Mouse (Mus musculus) hindbrain, embryonic 13.5 days (tissue): ENCODE results near the gene Nsun6. TPM values are rescaled to one million over a fixed set of nuclear protein-coding genes. Genes with fewer than 3 reads are reported as not detected.

Experiments
- ATAC-seq: fragments of 200-750 bp; cut with Nextera tagmentation; 2 replicates; pipeline ENCODE4 v1.8.0; 2017; ENCODE audit warnings: moderate TSS enrichment; ENCODE audit not compliant: low FRiP score
- H3K27ac ChIP-seq: fragments of 300-500 bp; sonication (generic); 2 replicates; pipeline ENCODE4 v1.5.1; 2015; ENCODE audit warnings: inconsistent platforms, mild to moderate bottlenecking, moderate library complexity
- H3K27me3 ChIP-seq: fragments of 300-500 bp; sonication (generic); 2 replicates; pipeline ENCODE4 v1.6.1; 2015; ENCODE audit warnings: mild to moderate bottlenecking, inconsistent platforms
- H3K36me3 ChIP-seq: fragments of 300-500 bp; sonication (generic); 2 replicates; pipeline ENCODE4 v1.6.1; 2015; ENCODE audit warnings: mild to moderate bottlenecking, inconsistent platforms
- H3K4me1 ChIP-seq: fragments of 300-500 bp; sonication (generic); replicated peaks from 2 replicates; pipeline ENCODE4 v1.6.1; 2015; ENCODE audit warnings: inconsistent platforms
- H3K4me2 ChIP-seq: fragments of 300-500 bp; sonication (generic); 2 replicates; pipeline ENCODE4 v1.6.1; 2015; ENCODE audit warnings: inconsistent platforms, mild to moderate bottlenecking, moderate library complexity
- H3K4me3 ChIP-seq: fragments of 300-500 bp; sonication (generic); 2 replicates; pipeline ENCODE4 v1.5.1; 2015; ENCODE audit warnings: mild to moderate bottlenecking, inconsistent platforms
- H3K9ac ChIP-seq: fragments of 300-500 bp; sonication (generic); 2 replicates; pipeline ENCODE4 v1.6.1; 2015; ENCODE audit warnings: mild to moderate bottlenecking, inconsistent platforms
- H3K9me3 ChIP-seq: fragments of 300-500 bp; sonication (generic); 2 replicates; pipeline ENCODE4 v1.6.1; 2016; ENCODE audit warnings: inconsistent platforms
- WGBS: fragments of 180-500 bp; shearing (Covaris S2); methylation state at CpG from one replicate; pipeline ENCODE4 v1.1.7; 2015; 5-methylcytosine and 5-hydroxymethylcytosine counted together
- polyA plus RNA-seq: library from polyadenylated mRNA; unstranded; fragments of >200 nt; fragmentation: Nextera tagmentation; extraction: Ambion mirVana; gene quantifications from 2 replicates; pipeline ENCODE4 v1.2.1, GENCODE M21; 2015

Nsun6 gene
- polyA plus RNA-seq, 1 experiment from 2014 or later = 18.3 TPM

GRCm38 (mm10) chr2:15054496-15054895 lies 373 bp downstream of the Nsun6 start:
- Histone ChIP-seq H3K4me3 (peak overlapping the region; percentile 83), H3K36me3 (no peaks in the 10 kb centered on the region), H3K9ac (peak overlapping the region; percentile 96), H3K9me3 (no peaks in the 10 kb centered on the region), H3K27me3 (no peaks in the 10 kb centered on the region), H3K4me1 (peaks cover 36% of the 10 kb centered on the region), H3K27ac (peak overlapping the region; percentile 98), H3K4me2 (peak overlapping the region; percentile 65)
- peak; percentile 43 for ATAC-seq
- WGBS = 22% methylated on average over 10 of the region's 10 CpGs

GRCm38 (mm10) chr2:15049117-15049873 lies 5.6 kb downstream of the Nsun6 start, which contains the start of gene Arl5b:
TSS of gene Arl5b (plus strand) at chr2:15049395.
- H3K9ac ChIP-seq = peak within 1 kb of the TSS; percentile 74
- 9% methylated on average over 20 of the region's 20 CpGs for WGBS

GRCm38 (mm10) chr2:15040326-15040725 lies 14.5 kb downstream of the Nsun6 start:
- H3K36me3 ChIP-seq = peaks cover 19% of the 10 kb centered on the region
- no peak overlapping the region for H3K4me2 ChIP-seq
- no peak overlapping the region for H3K4me3 ChIP-seq
- H3K27me3 ChIP-seq = no peaks in the 10 kb centered on the region
- WGBS = 50% methylated on average over 5 of the region's 5 CpGs
- no peak overlapping the region for H3K27ac ChIP-seq
- no peaks in the 10 kb centered on the region for H3K4me1 ChIP-seq
- no peaks in the 10 kb centered on the region for H3K9me3 ChIP-seq
- no peak for ATAC-seq
- H3K9ac ChIP-seq = no peak overlapping the region

More at GRCm38 (mm10) chr2:15049117-15049873, 5.6 kb downstream of the Nsun6 start, which contains the start of gene Arl5b:
- Histone ChIP-seq H3K4me3 (peak within 1 kb of the TSS; percentile 62), H3K4me2 (peak within 1 kb of the TSS; percentile 65), H3K4me1 (peaks cover 17% of the 10 kb centered on the region), H3K9me3 (no peaks in the 10 kb centered on the region), H3K27me3 (no peaks in the 10 kb centered on the region), H3K27ac (peak within 1 kb of the TSS; percentile 68), H3K36me3 (peaks cover 8% of the 10 kb centered on the region; the same call in 1 of the 2 replicates)
- ATAC-seq = peak; percentile 98

- Histone ChIP-seq H3K4me2 (no peak overlapping the region), H3K4me1 (no peaks in the 10 kb centered on the region), H3K36me3 (peaks cover 14% of the 10 kb centered on the region), H3K27ac (no peak overlapping the region), H3K9me3 (no peaks in the 10 kb centered on the region), H3K27me3 (no peaks in the 10 kb centered on the region), H3K4me3 (no peak overlapping the region), H3K9ac (no peak overlapping the region)
- WGBS = 93% methylated on average over 6 of the region's 6 CpGs
- ATAC-seq = no peak
Observed at GRCm38 (mm10) chr2:15038705-15039104, 16.2 kb downstream of the Nsun6 start.

- Histone ChIP-seq H3K27me3 (no peaks in the 10 kb centered on the region), H3K9me3 (no peaks in the 10 kb centered on the region), H3K4me2 (no peak overlapping the region), H3K36me3 (peaks cover 14% of the 10 kb centered on the region), H3K9ac (no peak overlapping the region), H3K4me1 (no peaks in the 10 kb centered on the region), H3K27ac (no peak overlapping the region), H3K4me3 (no peak overlapping the region)
- no peak for ATAC-seq
- WGBS = 73% methylated on average over 1 of the region's 1 CpGs
Observed at GRCm38 (mm10) chr2:15027816-15028215, 27.1 kb downstream of the Nsun6 start.

GRCm38 (mm10) chr2:15026817-15027216 lies 28.1 kb downstream of the Nsun6 start:
- Histone ChIP-seq H3K4me2 (no peak overlapping the region), H3K9me3 (no peaks in the 10 kb centered on the region), H3K27me3 (no peaks in the 10 kb centered on the region), H3K4me3 (no peak overlapping the region), H3K9ac (no peak overlapping the region), H3K36me3 (peaks cover 11% of the 10 kb centered on the region), H3K27ac (no peak overlapping the region), H3K4me1 (no peaks in the 10 kb centered on the region)
- WGBS = 92% methylated on average over 3 of the region's 3 CpGs
- ATAC-seq = no peak

- H3K27ac ChIP-seq = peak overlapping the region; percentile 13
- no peaks in the 10 kb centered on the region for H3K27me3 ChIP-seq
- no peak overlapping the region for H3K4me2 ChIP-seq
- ATAC-seq = peak; percentile 72; the same call in 1 of the 2 replicates
- H3K9ac ChIP-seq = no peak overlapping the region
- WGBS = 76% methylated on average over 1 of the region's 1 CpGs
- no peaks in the 10 kb centered on the region for H3K9me3 ChIP-seq
- H3K4me3 ChIP-seq = no peak overlapping the region
- H3K4me1 ChIP-seq = no peaks in the 10 kb centered on the region
- peaks cover 29% of the 10 kb centered on the region for H3K36me3 ChIP-seq
Observed at GRCm38 (mm10) chr2:15008072-15008471, 46.8 kb downstream of the Nsun6 start.

GRCm38 (mm10) chr2:15007531-15007930 lies 47.3 kb downstream of the Nsun6 start:
- Histone ChIP-seq H3K9ac (no peak overlapping the region), H3K9me3 (no peaks in the 10 kb centered on the region), H3K4me2 (no peak overlapping the region), H3K27ac (peak overlapping the region; percentile 8; the same call in 1 of the 2 replicates), H3K36me3 (peaks cover 28% of the 10 kb centered on the region), H3K27me3 (no peaks in the 10 kb centered on the region), H3K4me1 (no peaks in the 10 kb centered on the region), H3K4me3 (no peak overlapping the region)
- 78% methylated on average over 3 of the region's 3 CpGs for WGBS
- no peak; the same call in 1 of the 2 replicates for ATAC-seq

- no peak overlapping the region for H3K27ac ChIP-seq
- H3K4me3 ChIP-seq = no peak overlapping the region
- peaks cover 11% of the 10 kb centered on the region; the same call in 1 of the 2 replicates for H3K36me3 ChIP-seq
- H3K4me2 ChIP-seq = no peak overlapping the region
- no peak for ATAC-seq
- H3K9ac ChIP-seq = no peak overlapping the region
- H3K4me1 ChIP-seq = no peaks in the 10 kb centered on the region
- no peaks in the 10 kb centered on the region for H3K9me3 ChIP-seq
- WGBS = 92% methylated on average over 5 of the region's 5 CpGs
- H3K27me3 ChIP-seq = no peaks in the 10 kb centered on the region
Observed at GRCm38 (mm10) chr2:14997836-14998235, 57.0 kb downstream of the Nsun6 start.

GRCm38 (mm10) chr2:14996036-14996435 lies 58.8 kb downstream of the Nsun6 start:
- no peak overlapping the region for H3K4me2 ChIP-seq
- no peak overlapping the region for H3K9ac ChIP-seq
- ATAC-seq = no peak
- no peaks in the 10 kb centered on the region for H3K9me3 ChIP-seq
- no peak overlapping the region for H3K4me3 ChIP-seq
- H3K36me3 ChIP-seq = peaks cover 16% of the 10 kb centered on the region
- H3K4me1 ChIP-seq = no peaks in the 10 kb centered on the region
- 62% methylated on average over 4 of the region's 4 CpGs for WGBS
- H3K27ac ChIP-seq = no peak overlapping the region
- no peaks in the 10 kb centered on the region for H3K27me3 ChIP-seq

GRCm38 (mm10) chr2:14992531-14992930 lies 62.3 kb downstream of the Nsun6 start:
- Histone ChIP-seq H3K4me1 (no peaks in the 10 kb centered on the region), H3K36me3 (peaks cover 9% of the 10 kb centered on the region), H3K4me2 (no peak overlapping the region), H3K27ac (no peak overlapping the region), H3K9ac (no peak overlapping the region), H3K4me3 (no peak overlapping the region), H3K9me3 (no peaks in the 10 kb centered on the region), H3K27me3 (no peaks in the 10 kb centered on the region)
- WGBS = 90% methylated on average over 4 of the region's 4 CpGs
- no peak for ATAC-seq

GRCm38 (mm10) chr2:14989350-14989749 lies 65.5 kb downstream of the Nsun6 start:
- H3K4me1 ChIP-seq = no peaks in the 10 kb centered on the region

GRCm38 (mm10) chr2:14988451-14988850 lies 66.4 kb downstream of the Nsun6 start:
- Histone ChIP-seq H3K27me3 (no peaks in the 10 kb centered on the region), H3K9ac (no peak overlapping the region), H3K36me3 (peaks cover 21% of the 10 kb centered on the region), H3K4me1 (no peaks in the 10 kb centered on the region), H3K27ac (no peak overlapping the region), H3K4me2 (no peak overlapping the region), H3K9me3 (no peaks in the 10 kb centered on the region), H3K4me3 (no peak overlapping the region)
- 93% methylated on average over 4 of the region's 4 CpGs for WGBS
- no peak for ATAC-seq

More at GRCm38 (mm10) chr2:14989350-14989749, 65.5 kb downstream of the Nsun6 start:
- Histone ChIP-seq H3K36me3 (peaks cover 17% of the 10 kb centered on the region), H3K4me3 (no peak overlapping the region), H3K27ac (no peak overlapping the region), H3K9me3 (no peaks in the 10 kb centered on the region), H3K9ac (no peak overlapping the region), H3K27me3 (no peaks in the 10 kb centered on the region), H3K4me2 (no peak overlapping the region)
- no peak for ATAC-seq
- WGBS = 92% methylated on average over 4 of the region's 4 CpGs
